Mouse (Mus musculus) spleen, postnatal 36 days (tissue): ENCODE measurements around the gene Il12b.
"Not testable (repeated sequence)": the region's sequence is repeated elsewhere in the genome, so short reads cannot be mapped to it uniquely, and the experiment has no call there.

Experiments used
- DNase-seq, 2 experiments: peaks; one replicate each; pipeline ENCODE4 v3.0.0; 2022; ENCODE audit warnings: low spot score in 2 of 2, mixed read lengths in 1 of 2

Gene Il12b

GRCm38 (mm10) chr11:44410413-44410812 lies 10.6 kb downstream of the Il12b start:
- DNase-seq, result no peak

- DNase-seq, result peak; percentile 10 to 16
Measured at GRCm38 (mm10) chr11:44412276-44412675, 12.4 kb downstream of the Il12b start.

GRCm38 (mm10) chr11:44413371-44413770 lies 13.5 kb downstream of the Il12b start:
- no peak for DNase-seq

- no peak for DNase-seq
Measured at GRCm38 (mm10) chr11:44414605-44415004, 14.7 kb downstream of the Il12b start.

- no peak for DNase-seq
Measured at GRCm38 (mm10) chr11:44417403-44417802, 17.5 kb downstream of the Il12b start.

- DNase-seq, result no peak
Measured at GRCm38 (mm10) chr11:44422337-44423111, 22.7 kb downstream of the Il12b start.

GRCm38 (mm10) chr11:44423261-44423660 lies 23.4 kb downstream of the Il12b start:
- no peak for DNase-seq

GRCm38 (mm10) chr11:44423955-44424354 lies 24.1 kb downstream of the Il12b start:
- DNase-seq, result no peak

GRCm38 (mm10) chr11:44425006-44425405 lies 25.1 kb downstream of the Il12b start:
- no peak for DNase-seq

- no peak for DNase-seq
Measured at GRCm38 (mm10) chr11:44425626-44426025, 25.8 kb downstream of the Il12b start.

- no peak for DNase-seq
Measured at GRCm38 (mm10) chr11:44427951-44428350, 28.1 kb downstream of the Il12b start.

- no peak for DNase-seq
Measured at GRCm38 (mm10) chr11:44430036-44430435, 30.2 kb downstream of the Il12b start.

GRCm38 (mm10) chr11:44437786-44438185 lies 37.9 kb downstream of the Il12b start:
- peak; percentile 34 for DNase-seq

GRCm38 (mm10) chr11:44451046-44451445 lies 51.2 kb downstream of the Il12b start:
- no peak for DNase-seq

GRCm38 (mm10) chr11:44452016-44452415 lies 52.2 kb downstream of the Il12b start:
- not testable (repeated sequence) for DNase-seq

- peak; percentile 29 to 47 for DNase-seq
Measured at GRCm38 (mm10) chr11:44453423-44453822, 53.6 kb downstream of the Il12b start.

- DNase-seq, result no peak
Measured at GRCm38 (mm10) chr11:44461493-44461892, 61.6 kb downstream of the Il12b start.
